Mouse (Mus musculus): ENCODE data around the gene Defb23.

GRCm38 (mm10) chr2:152436983-152437860, 27.2 kb downstream of the Defb23 start:
- TF ChIP-seq GATA1 (IDR thresholded peaks at IDR 0.05; ENCODE audit: borderline replicate concordance, low read length) (no peak), FLI1 (IDR thresholded peaks at IDR 0.05; ENCODE audit: low read length) (no peak)

Measured in megakaryocyte, embryonic 14.5 days (primary cell).